Mouse (Mus musculus): ENCODE measurements around the gene Cr2. TPM values are rescaled to one million over a fixed set of nuclear protein-coding genes. Genes with fewer than 3 reads are reported as not detected.
"Not testable (repeated sequence)": the region's sequence is repeated elsewhere in the genome, so short reads cannot be mapped to it uniquely, and the experiment has no call there.

Gene Cr2
- polyA plus RNA-seq (2017; shearing (Covaris generic)): 1 to 10 TPM; 2.5 to 3.5 TPM

GRCm38 (mm10) chr1:195175980-195176931 lies at the start of gene Cr2:
Cr2 (minus strand) TSS chr1:195176716.
- ATAC-seq: peak; percentile 97

- ATAC-seq: no peak
These were observed 45.3 kb upstream of the Cr2 start for GRCm38 (mm10) chr1:195221781-195222180.

DNA sequence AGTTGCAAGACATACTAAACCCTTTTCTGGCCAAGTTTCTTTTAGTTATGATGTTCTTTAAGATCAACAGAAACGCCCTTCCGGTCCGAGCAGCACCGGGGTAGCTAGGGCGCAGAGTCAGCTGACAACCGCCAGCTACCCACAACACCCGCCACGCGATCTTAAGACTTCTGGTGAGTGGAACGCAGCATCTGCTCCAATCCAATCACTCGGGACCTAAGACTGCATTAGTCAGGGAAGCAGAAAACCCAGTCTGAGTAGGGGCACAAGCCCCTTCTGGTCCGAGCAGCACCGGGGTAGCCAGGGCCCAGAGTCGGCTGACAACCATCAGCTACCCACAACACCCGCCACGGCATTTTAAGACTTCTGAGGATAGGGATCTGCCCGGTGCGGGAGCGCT lies 36.3 kb upstream of the Cr2 start:
- ATAC-seq: not testable (repeated sequence)

GRCm38 (mm10) chr1:195184746-195185145 lies 8.2 kb upstream of the Cr2 start:
- ATAC-seq: no peak

DNA sequence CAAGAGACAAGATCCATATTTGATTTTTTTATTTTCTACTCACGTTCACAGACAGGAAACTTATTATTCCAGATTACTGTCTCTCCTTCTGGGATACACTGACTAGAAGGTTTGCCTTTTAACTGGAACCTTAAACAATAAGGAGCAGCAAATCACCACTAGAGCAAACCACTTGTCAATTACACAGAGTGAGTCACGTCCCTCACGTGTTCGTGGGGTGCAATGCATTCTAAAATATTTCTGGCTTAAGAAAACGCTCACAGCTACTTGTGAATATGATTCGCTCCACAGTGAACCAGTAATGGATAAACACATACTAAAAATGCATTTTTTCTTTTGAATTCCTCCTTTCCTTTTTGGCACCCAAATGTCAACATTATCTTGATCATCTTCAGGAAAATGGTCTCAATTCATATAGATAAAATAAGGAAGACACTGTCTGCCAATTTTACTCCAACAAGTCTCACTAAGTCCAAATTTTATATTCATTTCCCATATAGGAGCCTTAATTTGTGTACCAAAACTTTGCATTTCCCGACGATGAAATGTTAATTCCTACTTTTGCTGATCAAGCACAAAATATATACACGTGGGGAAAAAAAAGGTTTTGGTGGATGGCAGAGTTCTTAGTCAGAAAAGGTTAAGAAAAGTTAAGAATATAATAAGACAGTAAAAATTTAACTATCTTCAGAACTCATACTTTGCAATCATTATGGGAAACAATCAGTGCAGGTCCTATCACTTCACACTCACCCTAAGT lies 11.3 kb downstream of the Cr2 start:
- no peak for ATAC-seq

- no peak for ATAC-seq
These were observed 44.4 kb downstream of the Cr2 start for GRCm38 (mm10) chr1:195132070-195132469.

DNA sequence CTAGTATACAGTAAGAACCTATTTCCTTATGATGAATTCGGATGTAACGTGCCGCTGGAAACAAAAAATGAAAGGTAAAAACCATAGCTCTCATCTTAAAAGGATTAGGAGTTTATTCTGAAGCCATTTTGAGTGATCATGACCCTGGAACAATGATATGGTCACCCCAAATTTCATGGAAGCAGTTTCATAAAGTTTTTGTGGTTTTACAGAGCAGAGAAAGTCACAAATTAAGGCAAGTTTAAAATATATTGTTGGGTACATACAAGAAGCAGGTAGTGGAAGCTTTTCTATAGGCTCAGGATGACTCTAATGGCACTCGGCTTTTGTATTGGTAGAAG lies 44.9 kb downstream of the Cr2 start:
- ATAC-seq: peak; percentile 2

GRCm38 (mm10) chr1:195130953-195131674 lies 45.4 kb downstream of the Cr2 start, which contains the start of gene Cr1l:
Cr1l (minus strand) TSS chr1:195131586.
- peak; percentile 86 for ATAC-seq

GRCm38 (mm10) chr1:195130479-195130878 lies 46.0 kb downstream of the Cr2 start:
- no peak for ATAC-seq

DNA sequence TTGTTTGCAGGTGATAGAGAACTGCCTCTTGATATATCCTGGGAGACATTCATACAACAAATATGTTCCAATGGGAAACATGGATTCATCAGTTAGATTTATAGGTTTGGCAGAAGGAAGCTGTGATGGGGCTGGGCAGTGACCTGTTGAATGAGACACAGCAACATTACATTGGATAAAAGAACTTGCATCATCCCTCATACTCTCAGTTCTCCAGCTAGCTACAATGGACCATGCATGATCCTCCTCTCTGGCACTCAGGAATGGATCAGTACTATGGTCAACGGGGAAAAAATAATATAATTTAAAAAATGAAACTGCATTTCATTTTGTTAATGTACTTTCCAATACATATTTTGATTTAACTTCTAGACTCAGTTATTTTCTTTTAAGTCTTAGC lies 46.6 kb downstream of the Cr2 start:
- ATAC-seq: no peak

DNA sequence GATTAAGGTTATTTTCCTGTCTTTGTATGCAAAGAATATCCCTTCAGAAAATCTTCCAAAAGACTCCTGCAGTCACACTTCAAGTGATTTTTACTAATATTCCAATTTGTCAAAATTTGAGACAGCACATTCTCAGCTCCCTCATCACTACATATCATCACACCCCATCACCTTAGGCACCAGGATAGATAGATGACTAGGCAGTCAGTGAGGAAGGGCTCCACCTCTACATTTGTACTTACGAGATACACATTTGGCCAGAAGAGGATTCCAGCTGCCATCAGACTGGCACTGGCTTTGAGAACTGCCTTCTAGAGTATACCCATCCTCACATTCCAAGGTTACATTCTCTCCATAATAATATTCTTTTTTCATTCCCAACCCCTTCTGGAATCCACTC lies 62.1 kb downstream of the Cr2 start:
- ATAC-seq: no peak

GRCm38 (mm10) chr1:195113621-195114020 lies 62.9 kb downstream of the Cr2 start:
- ATAC-seq: no peak

DNA sequence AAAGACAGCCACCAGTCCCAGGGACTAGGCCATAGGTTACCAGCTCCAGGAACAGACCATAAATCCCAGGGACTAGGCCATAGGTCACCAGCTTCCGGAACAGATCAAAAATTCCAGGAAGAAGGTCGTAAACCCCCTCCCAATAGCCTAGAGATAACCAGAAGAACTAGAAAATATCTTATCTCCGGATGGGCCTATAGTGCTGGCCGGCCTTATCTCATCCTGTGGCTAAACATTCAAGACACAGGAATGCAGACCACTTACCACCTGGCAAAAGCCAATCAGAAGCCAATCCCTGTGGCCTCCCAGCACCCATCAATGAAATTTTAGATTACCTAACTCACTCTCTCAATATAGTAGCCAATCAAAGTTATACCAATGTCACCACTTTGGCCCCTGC lies 75.8 kb downstream of the Cr2 start:
- ATAC-seq: no peak

DNA sequence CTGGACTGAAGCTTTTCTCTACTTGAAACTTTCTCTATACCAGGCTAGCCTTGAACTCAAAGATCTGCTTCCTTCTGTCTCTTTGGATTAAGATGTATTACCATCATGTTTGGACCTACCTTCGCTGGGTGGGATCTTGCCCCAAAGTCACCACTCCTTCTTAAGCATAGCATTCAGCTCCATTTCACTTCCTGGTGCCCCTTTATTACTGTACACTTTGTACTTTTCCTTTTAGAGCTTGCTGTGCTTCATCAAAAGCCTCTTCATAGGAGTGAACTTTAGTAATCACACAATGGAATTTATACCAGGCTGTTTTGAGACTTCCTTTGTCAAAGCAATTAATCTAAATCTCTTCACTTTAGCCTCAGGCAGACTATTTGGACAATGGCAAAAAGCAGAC lies 78.5 kb downstream of the Cr2 start:
- no peak for ATAC-seq

- peak; percentile 95 for ATAC-seq
These were observed 84.2 kb downstream of the Cr2 start, which contains the start of gene Cd46 for GRCm38 (mm10) chr1:195092220-195092720. Cd46 (minus strand) TSS chr1:195092249.

DNA sequence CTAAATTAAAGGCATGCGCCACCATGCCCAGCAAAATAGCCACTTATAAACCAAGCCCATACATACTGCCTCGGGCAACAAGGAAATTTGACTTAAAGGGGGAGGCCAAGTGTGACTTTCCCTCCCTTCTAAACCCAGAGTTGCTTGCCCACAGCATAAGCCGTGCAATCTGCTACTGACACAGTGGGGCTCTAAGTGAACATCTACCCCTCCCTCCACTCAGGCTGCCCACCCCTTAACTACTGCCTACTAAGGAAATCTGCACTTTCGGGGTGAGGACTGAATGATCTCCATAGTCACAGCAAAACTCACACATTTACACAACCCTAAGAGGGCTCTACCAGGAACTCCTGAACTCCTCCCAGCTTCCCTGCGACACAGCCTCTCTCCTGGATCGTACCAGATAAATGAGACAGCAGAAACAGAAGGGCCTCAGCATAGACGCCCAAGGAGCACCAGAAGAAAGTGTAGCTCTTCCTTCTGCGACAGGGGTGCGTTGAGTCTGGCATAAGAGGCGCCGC lies 84.8 kb downstream of the Cr2 start:
- ATAC-seq: no peak

Other genes with a start within 250 kb of the Cr2 start
- under 1 TPM in 1 of 2 experiments, not detected in 1; 0.48 TPM for gene Cd34, start 237.9 kb downstream of the Cr2 start, polyA plus RNA-seq (2017; shearing (Covaris generic))
- 1 to 10 TPM; 3.2 to 3.9 TPM for gene Cd46, start 84.5 kb downstream of the Cr2 start, polyA plus RNA-seq (2017; shearing (Covaris generic))
- 100 to 1,000 TPM; 135 to 168 TPM for gene Cr1l, start 45.1 kb downstream of the Cr2 start, polyA plus RNA-seq (2017; shearing (Covaris generic))

All from CD4-positive, CD25-positive, alpha-beta regulatory T cell, adult 4 months (primary cell).